Mouse (Mus musculus) thymus, adult 2 months (tissue): ENCODE measurements around the gene Mnat1.

Experiments
- CTCF ChIP-seq: fragments of 200-500 bp; IDR thresholded peaks from 2 replicates; pipeline ENCODE4 v1.5.1; 2012; ENCODE audit warnings: mild to moderate bottlenecking, control low read depth, low read length, moderate library complexity, borderline replicate concordance; ENCODE audit not compliant: control insufficient read depth, poor library complexity, insufficient read depth; ENCODE audit errors: extremely low read depth
- POLR2A ChIP-seq: fragments of 200-500 bp; IDR thresholded peaks from 2 replicates; pipeline ENCODE4 v1.6.1; 2012; ENCODE audit warnings: mild to moderate bottlenecking, low read length, control low read depth, moderate library complexity; ENCODE audit not compliant: control insufficient read depth, poor library complexity, insufficient read depth; ENCODE audit errors: extremely low read depth

DNA sequence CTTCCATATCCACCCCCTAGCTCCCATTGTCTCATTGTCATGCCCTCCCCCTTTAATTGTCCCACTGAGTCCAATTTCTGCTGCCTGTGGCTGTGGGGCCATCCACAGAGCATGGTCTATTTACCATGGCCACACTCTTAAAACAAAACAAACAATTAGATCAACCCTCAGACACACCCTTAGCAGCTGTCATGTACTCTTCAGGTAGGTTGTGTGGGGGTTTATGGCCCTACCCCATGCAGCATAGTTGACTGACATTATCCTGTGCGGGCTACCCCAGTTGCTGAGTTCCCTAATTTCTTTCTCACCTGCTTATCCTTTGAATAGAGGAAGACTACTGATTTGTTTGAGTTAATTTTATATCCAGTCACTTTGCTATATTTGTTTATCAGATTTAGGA is 136.8 kb downstream of the Mnat1 start:
- TF ChIP-seq POLR2A (no peak), CTCF (no peak)
